Mouse (Mus musculus): Measurements from ENCODE around the gene Selenoh. TPM values are rescaled to one million over a fixed set of nuclear protein-coding genes. Genes with fewer than 3 reads are reported as not detected.

Selenoh gene
- total RNA-seq (2022), result 10 to 100 TPM; 24.0 to 25.9 (median 24.0) TPM

DNA sequence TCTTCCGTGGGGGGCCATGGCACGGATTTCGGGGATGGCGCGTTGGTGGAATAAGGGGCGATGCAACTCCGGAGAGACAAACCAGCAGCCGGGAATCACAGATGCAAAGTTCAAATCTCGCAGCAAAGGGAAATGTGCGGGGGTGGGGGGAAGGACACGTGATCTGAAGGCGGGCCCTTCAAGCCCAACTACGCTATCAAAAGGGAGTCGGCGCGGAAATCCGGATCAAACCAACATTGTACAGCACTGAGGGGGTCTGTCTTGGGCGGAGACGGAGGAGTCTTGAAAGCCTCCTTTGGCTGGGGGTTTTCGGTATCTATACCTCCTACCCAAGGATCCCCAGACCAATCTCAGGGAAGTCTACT is at the start of gene Selenoh:
Gene Selenoh (minus strand): TSS at position 202 of the 365 bp plus-strand sequence.
- DNase-seq (ENCODE audit: low spot score), result peak; percentile 86

- no peak for DNase-seq (ENCODE audit: low spot score)
Observed at GRCm38 (mm10) chr2:84717357-84717756, 46.8 kb upstream of the Selenoh start.

DNA sequence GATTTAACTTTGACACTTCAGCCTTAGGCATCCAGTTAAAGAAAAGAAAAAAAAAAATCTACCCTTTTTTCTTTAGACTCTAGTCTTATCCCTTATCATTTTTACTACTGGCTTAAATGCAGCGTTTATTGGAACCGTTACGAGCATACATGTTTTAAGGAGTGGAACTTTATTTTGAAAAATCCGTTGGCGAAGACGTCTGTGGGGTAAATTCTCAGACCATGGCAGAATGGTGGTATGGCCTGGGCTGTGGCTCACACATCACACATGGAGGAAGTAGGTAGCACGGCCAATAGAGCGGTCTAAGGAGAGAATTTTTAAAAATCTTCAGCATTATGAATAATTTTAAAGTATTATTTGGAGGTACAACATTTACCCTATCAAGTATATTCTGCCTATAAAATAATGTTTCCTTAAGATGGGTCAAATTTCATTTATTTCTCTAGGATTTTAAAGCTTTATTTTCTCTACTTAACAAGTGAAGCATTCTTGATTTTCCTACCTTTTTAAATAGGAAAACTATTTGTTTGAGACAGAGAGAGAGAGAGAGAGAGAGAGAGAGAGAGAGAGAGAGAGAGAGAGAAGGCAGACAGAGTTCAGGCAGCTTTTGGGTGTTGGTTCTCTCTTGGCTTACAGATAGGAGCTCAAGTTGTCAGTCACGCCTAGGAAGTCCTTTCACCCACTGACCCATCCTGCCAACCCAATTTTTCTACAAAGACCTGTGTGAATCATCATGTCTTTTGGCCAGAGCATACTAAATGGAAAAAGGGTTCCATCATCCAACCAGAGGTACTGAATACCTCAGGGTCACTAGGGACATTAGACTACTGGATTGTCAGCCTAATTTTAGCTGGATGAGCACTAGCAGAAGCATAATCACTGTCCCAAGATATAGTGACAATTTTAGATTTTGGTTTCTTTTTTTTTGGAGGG is 46.1 kb upstream of the Selenoh start:
- no peak for DNase-seq (ENCODE audit: low spot score)

GRCm38 (mm10) chr2:84715562-84716361 is 45.2 kb upstream of the Selenoh start:
- peak; percentile 95 for DNase-seq (ENCODE audit: low spot score)

- DNase-seq (ENCODE audit: low spot score), result peak; percentile 96
Observed at GRCm38 (mm10) chr2:84714811-84715561, 44.4 kb upstream of the Selenoh start, which contains the start of gene Zdhhc5. Zdhhc5 (minus strand) TSS chr2:84715180.

DNA sequence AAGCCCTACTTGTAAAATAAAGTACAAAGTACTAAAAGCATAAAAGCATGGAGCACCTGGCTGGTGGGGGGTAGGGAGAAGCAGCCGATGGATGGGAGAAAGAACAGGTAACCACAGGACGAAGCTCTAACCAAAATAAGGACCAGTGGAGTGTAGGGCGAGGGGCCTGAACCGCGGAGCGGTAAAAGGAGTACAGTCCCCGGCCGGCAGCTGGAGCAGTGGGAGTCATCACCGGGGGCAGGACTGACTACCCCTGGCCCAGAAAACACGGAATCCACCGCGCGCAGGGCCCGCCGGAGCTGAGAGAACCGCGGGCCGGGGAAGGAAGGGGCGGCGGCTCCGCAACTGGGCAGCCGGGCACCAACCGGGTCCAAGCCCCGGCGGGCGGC is 43.8 kb upstream of the Selenoh start:
- peak; percentile 27 for DNase-seq (ENCODE audit: low spot score)

DNA sequence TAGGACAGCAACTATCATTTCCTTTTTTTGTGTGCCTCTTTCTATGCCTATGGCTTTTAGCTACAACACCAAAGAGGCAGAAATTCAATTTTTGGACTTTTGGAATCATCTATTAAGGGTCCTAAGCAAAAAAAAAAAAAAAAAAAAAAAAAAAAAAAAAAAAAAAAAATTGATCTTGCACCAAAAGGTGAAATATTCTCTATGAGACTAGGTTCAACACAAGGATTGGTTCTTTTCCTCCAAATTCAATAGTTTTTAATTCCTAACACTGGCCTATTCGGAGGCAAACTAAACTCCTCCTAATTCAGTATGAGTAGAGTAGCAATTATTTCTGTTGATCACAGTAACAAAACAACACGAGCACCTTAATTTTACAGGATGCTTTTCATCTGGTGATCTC is 41.3 kb upstream of the Selenoh start:
- DNase-seq (ENCODE audit: low spot score), result no peak

DNA sequence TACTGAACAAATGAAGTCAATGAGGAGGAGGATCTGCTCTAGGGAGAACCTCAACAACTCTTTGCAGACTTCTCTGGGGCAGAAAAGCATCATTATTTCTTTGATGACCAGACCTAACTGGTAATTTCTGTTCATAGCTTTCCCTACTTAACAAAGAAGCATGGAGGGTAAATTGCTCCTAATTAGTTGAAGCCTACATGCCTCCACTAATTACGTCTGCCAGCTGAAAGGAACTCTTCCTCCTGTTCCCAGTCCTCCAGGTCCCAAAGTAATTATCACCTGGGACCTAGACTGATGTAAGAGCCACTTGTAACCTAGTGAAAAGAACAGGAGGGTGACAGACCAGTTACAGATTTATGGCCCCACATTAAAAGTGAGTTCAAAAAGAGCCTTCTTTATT is 37.0 kb upstream of the Selenoh start:
- DNase-seq (ENCODE audit: low spot score), result no peak

DNA sequence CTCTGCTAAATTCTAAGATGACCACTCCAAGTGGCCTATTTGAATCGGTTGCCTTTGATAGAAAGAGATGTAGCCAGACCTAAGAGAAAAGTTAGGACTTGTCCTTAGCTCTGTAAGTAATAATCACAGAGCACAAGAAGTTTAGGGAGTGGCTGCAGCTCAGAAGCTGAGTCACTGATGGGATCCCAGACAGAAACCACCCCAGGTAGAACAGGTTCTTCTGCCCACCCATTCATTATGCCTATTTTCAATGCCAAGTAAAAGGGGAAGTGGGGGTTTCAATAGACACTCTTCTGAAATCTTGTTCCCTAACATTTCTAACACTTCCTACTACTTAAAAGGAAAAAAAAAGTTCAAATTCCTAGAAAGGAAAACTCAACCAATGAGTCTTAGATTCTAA is 34.7 kb upstream of the Selenoh start:
- no peak for DNase-seq (ENCODE audit: low spot score)

GRCm38 (mm10) chr2:84704329-84704728 is 33.8 kb upstream of the Selenoh start:
- no peak for DNase-seq (ENCODE audit: low spot score)

DNA sequence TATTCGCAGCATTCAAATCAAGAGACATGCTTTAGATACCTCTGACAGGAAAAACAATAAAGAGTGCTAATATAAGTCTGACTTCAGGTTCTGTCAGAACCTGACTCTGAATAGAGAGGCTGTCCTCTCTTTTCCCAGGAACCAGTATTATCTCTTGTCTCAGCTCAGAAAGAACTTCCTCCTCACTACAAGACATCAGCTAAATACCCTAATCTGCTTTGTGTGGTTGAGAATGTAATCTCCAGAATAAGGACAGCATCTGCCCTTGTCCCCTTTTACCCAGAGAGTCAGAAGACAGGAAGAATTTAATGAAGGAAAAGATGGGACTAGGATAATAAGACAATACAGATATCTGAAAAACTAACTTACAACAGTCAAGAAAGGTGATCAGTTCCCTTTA is 32.9 kb upstream of the Selenoh start:
- DNase-seq (ENCODE audit: low spot score), result no peak

- DNase-seq (ENCODE audit: low spot score), result no peak
Observed at GRCm38 (mm10) chr2:84695007-84695695, 24.6 kb upstream of the Selenoh start.

DNA sequence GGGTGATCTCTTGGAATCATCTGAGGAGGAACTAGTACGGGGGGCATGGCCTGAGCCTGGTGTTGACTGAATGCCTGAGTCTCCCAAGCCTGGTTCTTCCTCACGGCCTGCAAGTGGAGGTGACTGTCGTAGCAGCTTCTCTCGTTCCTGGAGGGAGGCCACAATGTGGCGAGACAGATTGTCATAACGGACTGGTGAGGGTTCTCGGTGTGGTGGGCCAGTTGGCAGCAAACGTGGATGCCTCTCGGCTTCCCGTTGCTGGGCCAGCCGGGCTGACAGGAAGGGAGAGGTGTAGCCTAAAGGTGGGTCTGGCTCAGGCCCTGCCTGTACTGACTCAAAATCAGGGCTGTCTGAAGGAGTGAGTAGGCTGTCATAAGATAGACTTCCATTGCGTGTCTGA is 19.5 kb upstream of the Selenoh start:
- DNase-seq (ENCODE audit: low spot score), result no peak

DNA sequence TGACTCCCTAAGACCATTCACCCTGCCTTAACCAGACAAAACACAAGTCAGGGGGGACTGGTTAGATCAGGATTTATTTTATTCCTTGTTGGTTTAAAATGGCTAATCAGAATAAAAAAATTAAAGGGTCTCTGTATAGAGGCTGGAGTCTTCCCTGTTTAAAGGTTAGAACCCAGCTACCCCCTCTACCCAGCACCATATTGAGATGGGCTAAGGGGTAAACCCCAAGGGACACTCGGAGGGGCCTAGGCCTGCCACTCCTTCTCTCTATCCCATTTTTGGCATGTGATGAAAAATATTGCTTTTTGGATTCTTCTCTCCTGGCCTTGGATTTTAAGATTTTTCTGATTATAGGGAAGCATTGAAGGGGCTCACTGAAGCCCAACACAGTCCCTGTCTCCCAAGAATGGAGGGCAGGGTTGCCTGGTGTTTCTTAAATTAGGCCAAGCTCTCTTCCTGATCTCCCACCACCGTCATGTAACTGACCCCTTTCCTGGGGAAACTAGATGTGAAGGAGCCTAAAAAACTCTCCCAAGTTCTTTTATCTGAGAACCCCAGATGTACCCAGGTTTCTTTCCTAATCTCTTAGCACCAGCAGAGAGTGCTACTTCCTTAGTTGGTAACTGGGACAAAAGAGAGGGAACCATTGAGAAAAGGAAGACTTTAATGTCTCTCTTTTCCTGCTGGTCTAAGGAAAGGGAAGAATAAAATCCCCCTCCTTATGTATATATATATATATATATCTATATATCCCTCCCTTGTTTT is 17.7 kb upstream of the Selenoh start:
- DNase-seq (ENCODE audit: low spot score), result no peak

DNA sequence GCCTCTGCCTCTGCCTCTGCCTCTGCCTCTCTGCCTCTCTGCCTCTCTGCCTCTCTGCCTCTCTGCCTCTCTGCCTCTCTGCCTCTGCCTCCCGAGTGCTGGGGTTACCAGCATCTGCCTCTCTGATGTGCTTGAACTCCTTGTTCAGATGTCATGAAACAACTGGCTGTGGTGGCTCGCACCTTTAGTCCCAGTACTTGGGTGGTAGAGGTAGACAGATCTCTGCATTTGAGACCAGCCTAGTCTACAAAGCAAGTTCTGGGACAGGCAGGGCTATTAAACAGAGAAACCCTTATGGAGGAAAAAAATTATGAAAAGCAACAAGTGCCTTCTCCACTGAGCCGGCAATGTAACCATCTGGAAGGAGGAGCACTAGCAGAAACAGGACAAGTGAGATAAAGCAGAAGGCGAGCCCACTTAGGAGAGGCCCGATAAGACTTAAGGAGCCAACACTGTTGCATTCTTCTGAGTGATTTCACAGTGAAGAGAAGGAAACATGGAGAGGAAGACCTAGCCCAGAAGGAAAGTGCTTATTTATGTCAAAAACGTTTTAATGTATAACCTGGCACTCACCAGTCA is 12.1 kb upstream of the Selenoh start:
- no peak for DNase-seq (ENCODE audit: low spot score)

DNA sequence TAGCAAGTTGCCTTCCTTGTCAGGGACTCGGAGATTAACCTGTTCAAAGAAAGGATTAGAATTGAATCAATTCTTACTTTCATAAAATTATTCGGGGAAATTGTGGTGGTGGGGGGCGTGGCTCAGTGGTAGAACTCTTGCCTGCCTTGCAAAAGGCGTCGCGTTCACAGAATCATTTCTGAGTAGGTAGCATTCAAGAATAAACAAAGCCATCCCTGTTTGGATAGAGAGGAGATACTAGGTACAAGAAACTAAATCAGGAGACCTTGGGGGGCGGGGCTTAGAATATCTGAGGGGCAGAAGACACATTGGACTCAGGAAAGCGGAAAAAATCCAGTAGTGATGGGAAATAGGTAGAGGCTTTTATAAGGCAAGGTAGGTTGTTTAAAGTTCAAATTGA is 8.4 kb upstream of the Selenoh start, which contains the start of gene Tmx2:
Gene Tmx2 (minus strand): TSS at position 125 of the 400 bp plus-strand sequence.
- no peak for DNase-seq (ENCODE audit: low spot score)

- peak; percentile 100 for DNase-seq (ENCODE audit: low spot score)
Observed at GRCm38 (mm10) chr2:84677968-84678880, 7.7 kb upstream of the Selenoh start, which contains the start of the genes Gm28635 and Med19. Gm28635 (minus strand) TSS chr2:84678041. Med19 (plus strand) TSS chr2:84678402.

DNA sequence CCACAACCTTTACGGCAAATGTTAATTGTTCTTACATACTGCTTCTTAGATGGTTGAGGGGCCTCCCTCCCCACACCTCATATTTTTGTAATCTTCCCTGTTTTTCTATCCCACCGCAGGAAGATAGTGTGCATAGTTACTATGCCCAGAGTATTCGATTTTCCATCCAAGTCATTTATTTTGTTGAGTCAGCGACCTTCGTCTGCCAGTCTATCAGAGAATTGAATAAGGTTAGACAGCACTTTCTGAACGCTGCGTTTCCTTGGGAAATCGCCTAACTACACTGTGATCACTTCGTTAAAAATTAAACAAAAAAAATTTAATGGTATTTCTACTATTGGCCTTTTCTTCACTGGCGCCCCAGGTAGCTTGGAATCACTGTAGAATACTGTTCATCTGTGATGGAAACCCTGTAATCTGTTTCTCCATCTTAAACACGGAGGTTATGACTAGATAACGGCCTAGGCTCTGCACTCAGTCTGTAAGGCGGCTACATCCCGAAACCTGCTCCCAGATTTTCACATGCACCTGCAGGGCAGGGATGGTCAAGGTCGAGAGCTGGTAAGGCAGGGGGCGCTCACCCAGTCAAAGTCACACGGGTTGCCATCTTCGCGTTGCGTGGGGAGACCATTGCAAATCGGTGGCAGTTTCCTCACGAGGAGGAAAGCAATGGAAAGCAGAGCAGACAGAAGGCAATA is 6.8 kb upstream of the Selenoh start:
- DNase-seq (ENCODE audit: low spot score), result no peak

All from heart, adult 8-10 months (tissue).